Mouse (Mus musculus) liver, embryonic 14.5 days (tissue): ENCODE measurements around the gene B3gnt6. TPM values are rescaled to one million over a fixed set of nuclear protein-coding genes. Genes with fewer than 3 reads are reported as not detected.

Source experiments
- ATAC-seq: fragments of 200-750 bp; cut with Nextera tagmentation; 2 replicates; pipeline ENCODE4 v1.8.0; 2017; ENCODE audit warnings: moderate number of reproducible peaks, mild to moderate bottlenecking, moderate library complexity; ENCODE audit not compliant: insufficient read depth
- DNase-seq, 3 experiments: peaks; one replicate each; pipeline ENCODE4 v3.0.0-alpha.2; 2012 to 2013; ENCODE audit warnings: low read depth in 3 of 3, low spot score in 3 of 3
- H3K27ac ChIP-seq: fragments of 300-500 bp; sonication (generic); 2 replicates; pipeline ENCODE4 v1.5.1; 2014; ENCODE audit warnings: moderate library complexity, mild to moderate bottlenecking, control low read depth, inconsistent platforms
- H3K27me3 ChIP-seq: fragments of 300-500 bp; sonication (generic); 2 replicates; pipeline ENCODE4 v1.6.1; 2014; ENCODE audit warnings: mild to moderate bottlenecking, low read length, moderate library complexity; ENCODE audit not compliant: control insufficient read depth, insufficient read depth
- H3K36me3 ChIP-seq: fragments of 300-500 bp; sonication (generic); replicated peaks from 2 replicates; pipeline ENCODE4 v1.6.1; 2014; ENCODE audit warnings: low read depth; ENCODE audit not compliant: control insufficient read depth, insufficient read depth
- H3K4me1 ChIP-seq, 2 experiments: fragments of 200-500 bp in 1 of 2; fragments of 300-500 bp in 1 of 2; sonication (generic) in 1 of 2; replicated peaks; 2 replicates each; pipeline ENCODE4 v1.6.1; 2012 to 2014; ENCODE audit warnings: antibody characterized with exemption in 1 of 2, inconsistent platforms in 1 of 2, low read length in 1 of 2; ENCODE audit not compliant: control insufficient read depth in 2 of 2, insufficient read depth in 2 of 2
- H3K4me2 ChIP-seq: fragments of 300-500 bp; sonication (generic); 2 replicates; pipeline ENCODE4 v1.6.1; 2014; ENCODE audit warnings: low read depth, mild to moderate bottlenecking, control low read depth, moderate library complexity
- H3K4me3 ChIP-seq, 2 experiments: fragments of 200-500 bp in 1 of 2; fragments of 300-500 bp in 1 of 2; sonication (generic) in 1 of 2; 2 replicates each; pipeline ENCODE4 v1.5.1; 2012 to 2014; ENCODE audit warnings: low read depth in 2 of 2, low read length in 2 of 2, mild to moderate bottlenecking in 2 of 2, control low read depth in 1 of 2, inconsistent platforms in 1 of 2, moderate library complexity in 1 of 2; ENCODE audit not compliant: insufficient read depth in 1 of 2
- H3K9ac ChIP-seq: fragments of 300-500 bp; sonication (generic); replicated peaks from 2 replicates; pipeline ENCODE4 v1.6.1; 2014; ENCODE audit warnings: mild to moderate bottlenecking, control low read depth, moderate library complexity
- H3K9me3 ChIP-seq: fragments of 300-500 bp; sonication (generic); 2 replicates; pipeline ENCODE4 v1.6.1; 2016; ENCODE audit warnings: low read length, mixed read lengths; ENCODE audit not compliant: control insufficient read depth
- CTCF ChIP-seq: IDR thresholded peaks from 2 replicates; pipeline ENCODE4 v1.5.1; 2016; ENCODE audit warnings: antibody characterized with exemption, low read depth, control low read depth
- EP300 ChIP-seq: IDR thresholded peaks from 2 replicates; pipeline ENCODE4 v1.6.1; 2016; ENCODE audit warnings: antibody characterized with exemption, low read depth
- WGBS: fragments of 180-500 bp; shearing (Covaris S2); extraction: QIAGEN DNeasy Blood & Tissue Kit; methylation state at CpG from one replicate; pipeline ENCODE4 v1.1.7; 2014; ENCODE audit not compliant: insufficient replicate concordance; 5-methylcytosine and 5-hydroxymethylcytosine counted together
- polyA plus RNA-seq, 2 experiments: library from polyadenylated mRNA; depleted of rRNA in 1 of 2; stranded (reverse) in 1 of 2; unstranded in 1 of 2; fragments of >200 nt; fragmentation: Nextera tagmentation in 1 of 2; extraction: Ambion mirVana in 1 of 2; gene quantifications; 2 replicates each; pipeline versions ENCODE4 v1.2.1 to v1.2.3; 2012 to 2014

Gene B3gnt6
- polyA plus RNA-seq, 2 experiments: 0.03 TPM; not detected in 1

DNA sequence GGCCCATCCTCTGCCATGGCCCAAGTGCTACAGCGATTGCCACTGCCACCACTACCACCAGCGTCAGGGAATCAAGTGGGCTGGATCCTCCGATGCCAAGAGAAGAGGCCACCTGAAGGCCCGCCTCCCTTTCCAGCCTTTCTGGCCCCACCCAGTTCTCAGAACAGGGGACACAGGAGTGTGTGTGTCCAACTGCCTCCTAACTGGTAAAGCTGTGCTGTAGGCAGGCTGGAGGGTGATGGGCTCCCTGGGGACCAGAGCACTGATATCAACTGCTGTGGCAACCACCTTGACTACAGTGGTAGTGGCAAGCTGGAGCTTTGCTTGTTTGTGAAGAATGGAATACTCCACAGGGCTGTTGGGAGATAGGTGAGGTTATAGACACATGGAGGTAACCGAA, 53.9 kb downstream of the B3gnt6 start, which contains the start of gene Omp:
Gene Omp (minus strand): TSS at position 101 of the 400 bp plus-strand sequence.
- peaks cover 0 to 12% of the 10 kb centered on the region in 2 experiments; a peak in 3 of 4 replicates for H3K4me1 ChIP-seq
- no peak within 1 kb of the TSS for H3K9ac ChIP-seq
- no peak within 1 kb of the TSS for H3K4me3 ChIP-seq
- peaks cover 3% of the 10 kb centered on the region for H3K36me3 ChIP-seq
- no peak for ATAC-seq
- H3K27ac ChIP-seq: no peak within 1 kb of the TSS
- TF ChIP-seq EP300 (no peak), CTCF (no peak)
- no peaks in the 10 kb centered on the region for H3K9me3 ChIP-seq
- WGBS: 73% methylated on average over 5 of the region's 5 CpGs
- H3K27me3 ChIP-seq: no peaks in the 10 kb centered on the region
- no peak for DNase-seq
- no peak within 1 kb of the TSS for H3K4me2 ChIP-seq

DNA sequence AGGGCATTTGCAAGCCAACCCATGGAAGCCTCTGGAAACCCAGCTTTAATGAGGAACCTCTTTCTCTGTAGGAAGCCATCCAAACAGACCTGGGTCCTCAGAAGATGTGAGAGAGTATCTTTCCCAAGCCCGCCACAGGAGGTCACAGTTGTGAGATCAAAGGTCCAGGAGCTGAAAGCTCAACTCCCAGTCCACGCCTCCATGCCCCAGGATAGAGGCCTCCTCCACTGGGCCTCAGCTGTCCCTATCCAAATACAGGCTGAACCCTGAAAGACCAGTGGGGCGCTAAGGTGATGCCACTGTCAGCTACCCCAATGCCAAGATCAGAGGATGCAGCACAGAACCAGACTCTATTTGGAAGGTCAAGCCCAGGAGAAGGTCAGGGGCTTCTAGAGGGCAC, 56.6 kb downstream of the B3gnt6 start:
- Histone ChIP-seq H3K27me3 (no peaks in the 10 kb centered on the region), H3K9me3 (no peaks in the 10 kb centered on the region), H3K9ac (no peak overlapping the region), H3K4me3 (no peak overlapping the region), H3K4me2 (no peak overlapping the region), H3K36me3 (no peaks in the 10 kb centered on the region; the same call in 1 of the 2 replicates), H3K27ac (no peak overlapping the region), H3K4me1 (peaks cover 0 to 14% of the 10 kb centered on the region in 2 experiments; a peak in 3 of 4 replicates)
- ATAC-seq (no peak), DNase-seq (no peak)
- TF ChIP-seq CTCF (no peak), EP300 (no peak)
- WGBS: 68% methylated on average over 3 of the region's 3 CpGs

Other genes with a start within 250 kb of the B3gnt6 start
- gene Myo7a, start 80.0 kb downstream of the B3gnt6 start, polyA plus RNA-seq (2012; rRNA removed): 10.3 and 10.4 TPM in 2 replicates
- gene Myo7a, start 80.0 kb downstream of the B3gnt6 start, polyA plus RNA-seq (2014; fragmentation: Nextera tagmentation; extraction: Ambion mirVana): 6.6 and 7.3 TPM in 2 replicates
- 0.61 and 0.63 TPM in 2 replicates for gene Omp, start 54.0 kb downstream of the B3gnt6 start, polyA plus RNA-seq (2012; rRNA removed)
- 0.24 and 0.44 TPM in 2 replicates for gene Omp, start 54.0 kb downstream of the B3gnt6 start, polyA plus RNA-seq (2014; fragmentation: Nextera tagmentation; extraction: Ambion mirVana)
- gene Capn5, start 21.2 kb downstream of the B3gnt6 start, polyA plus RNA-seq (2012; rRNA removed): 13.1 and 13.2 TPM in 2 replicates
- 8.9 and 9.8 TPM in 2 replicates for gene Capn5, start 21.2 kb downstream of the B3gnt6 start, polyA plus RNA-seq (2014; fragmentation: Nextera tagmentation; extraction: Ambion mirVana)
- gene Acer3, start 121.7 kb upstream of the B3gnt6 start, polyA plus RNA-seq (2012; rRNA removed): 7.5 and 13.8 TPM in 2 replicates
- 24.0 and 26.5 TPM in 2 replicates for gene Acer3, start 121.7 kb upstream of the B3gnt6 start, polyA plus RNA-seq (2014; fragmentation: Nextera tagmentation; extraction: Ambion mirVana)
- gene Tsku, start 161.8 kb upstream of the B3gnt6 start, polyA plus RNA-seq (2012; rRNA removed): 1.9 and 2.1 TPM in 2 replicates
- gene Tsku, start 161.8 kb upstream of the B3gnt6 start, polyA plus RNA-seq (2014; fragmentation: Nextera tagmentation; extraction: Ambion mirVana): 1.7 and 1.9 TPM in 2 replicates
- not detected in 2 replicates for gene Gucy2d, start 240.9 kb upstream of the B3gnt6 start, polyA plus RNA-seq (2012; rRNA removed)
- gene Gucy2d, start 240.9 kb upstream of the B3gnt6 start, polyA plus RNA-seq (2014; fragmentation: Nextera tagmentation; extraction: Ambion mirVana): not detected in 2 replicates